Mouse (Mus musculus): ENCODE results near the gene Ggn. TPM values are rescaled to one million over a fixed set of nuclear protein-coding genes. Genes with fewer than 3 reads are reported as not detected.
A peak's percentile ranks its signal among the peaks of the same experiment; 100 is the strongest.
"Not testable (repeated sequence)": the region's sequence is repeated elsewhere in the genome, so short reads cannot be mapped to it uniquely, and the experiment has no call there.

Gene Ggn
- total RNA-seq, 1 experiment, result 0.67 TPM

GRCm38 (mm10) chr7:29202577-29202976 lies 32.6 kb downstream of the Ggn start:
- in situ Hi-C loops (cut with MboI; ENCODE audit: low sequenced_read_pairs in 2 of 2, unreplicated experiment in 2 of 2), result loop anchor here (5.0 to 10.0 kb wide), 2 partner anchors 512 to 515 kb away; no protein-coding TSS in a partner anchor
- H3K9me3 ChIP-seq (ENCODE audit: control insufficient read depth, insufficient read depth, low read depth, low read length), result no peaks in the 10 kb centered on the region
- DNase-seq (ENCODE audit: low read depth, low spot score), result no peak
- H3K4me1 ChIP-seq (ENCODE audit: control insufficient read depth in 2 of 2, insufficient read depth in 2 of 2, low read length in 2 of 2, poor library complexity in 1 of 2), result no peaks in the 10 kb centered on the region
- no peak for TF ChIP-seq ZC3H11A (IDR thresholded peaks at IDR 0.05; ENCODE audit: borderline replicate concordance, low read depth, low read length)
- no peak for TF ChIP-seq ZNF384 (IDR thresholded peaks at IDR 0.05; ENCODE audit: low read depth, low read length)
- no peak for TF ChIP-seq HCFC1 (IDR thresholded peaks at IDR 0.05; ENCODE audit: borderline replicate concordance, insufficient read depth, low read length)
- TF ChIP-seq MAFK (IDR thresholded peaks at IDR 0.05; ENCODE audit: insufficient read depth, low read depth, low read length), result no peak
- no peak for TF ChIP-seq CHD2 (IDR thresholded peaks at IDR 0.05; ENCODE audit: low read depth, low read length)
- H3K36me3 ChIP-seq (ENCODE audit: control insufficient read depth, insufficient read depth, low read length, poor library complexity, severe bottlenecking), result no peaks in the 10 kb centered on the region
- no peak overlapping the region for H3K9ac ChIP-seq (ENCODE audit: insufficient read depth, low read depth, low read length, poor library complexity, severe bottlenecking)
- no peak overlapping the region for H3K4me3 ChIP-seq (ENCODE audit: insufficient read depth in 1 of 2, low read depth in 1 of 2, low read length in 2 of 2, poor library complexity in 1 of 2, severe bottlenecking in 1 of 2)
- H3K27ac ChIP-seq (ENCODE audit: insufficient read depth, low read depth, low read length, poor library complexity, severe bottlenecking), result no peak overlapping the region

- H3K4me1 ChIP-seq (ENCODE audit: control insufficient read depth in 2 of 2, insufficient read depth in 2 of 2, low read length in 2 of 2, poor library complexity in 1 of 2); DNase-seq (ENCODE audit: low read depth, low spot score); H3K36me3 ChIP-seq (ENCODE audit: control insufficient read depth, insufficient read depth, low read length, poor library complexity, severe bottlenecking); H3K9me3 ChIP-seq (ENCODE audit: control insufficient read depth, insufficient read depth, low read depth, low read length); in situ Hi-C loops (cut with MboI; ENCODE audit: low sequenced_read_pairs in 2 of 2, unreplicated experiment in 2 of 2); H3K9ac ChIP-seq (ENCODE audit: insufficient read depth, low read depth, low read length, poor library complexity, severe bottlenecking): not testable (repeated sequence)
- peak overlapping the region; percentile 29 to 63; a peak in 3 of 4 replicates for H3K4me3 ChIP-seq (ENCODE audit: insufficient read depth in 1 of 2, low read depth in 1 of 2, low read length in 2 of 2, poor library complexity in 1 of 2, severe bottlenecking in 1 of 2)
- peak overlapping the region; percentile 60; the same call in 1 of the 2 replicates for H3K27ac ChIP-seq (ENCODE audit: insufficient read depth, low read depth, low read length, poor library complexity, severe bottlenecking)
Observed at GRCm38 (mm10) chr7:29211013-29211412, 41.0 kb downstream of the Ggn start.

- in situ Hi-C loops (cut with MboI; ENCODE audit: low sequenced_read_pairs in 2 of 2, unreplicated experiment in 2 of 2), result no loop called here
- peak overlapping the region; percentile 60 for H3K27ac ChIP-seq (ENCODE audit: insufficient read depth, low read depth, low read length, poor library complexity, severe bottlenecking)
- no peaks in the 10 kb centered on the region for H3K36me3 ChIP-seq (ENCODE audit: control insufficient read depth, insufficient read depth, low read length, poor library complexity, severe bottlenecking)
- DNase-seq (ENCODE audit: low read depth, low spot score), result peak; percentile 68
- H3K9me3 ChIP-seq (ENCODE audit: control insufficient read depth, insufficient read depth, low read depth, low read length), result no peaks in the 10 kb centered on the region
- peak; percentile 84 for TF ChIP-seq ZNF384 (IDR thresholded peaks at IDR 0.05; ENCODE audit: low read depth, low read length)
- TF ChIP-seq ZC3H11A (IDR thresholded peaks at IDR 0.05; ENCODE audit: borderline replicate concordance, low read depth, low read length), result no peak
- TF ChIP-seq HCFC1 (IDR thresholded peaks at IDR 0.05; ENCODE audit: borderline replicate concordance, insufficient read depth, low read length), result no peak
- H3K4me3 ChIP-seq (ENCODE audit: insufficient read depth in 1 of 2, low read depth in 1 of 2, low read length in 2 of 2, poor library complexity in 1 of 2, severe bottlenecking in 1 of 2), result peak overlapping the region; percentile 31 to 63; a peak in 3 of 4 replicates
- peaks cover 0 to 1% of the 10 kb centered on the region in 2 experiments; a peak in 1 of 4 replicates for H3K4me1 ChIP-seq (ENCODE audit: control insufficient read depth in 2 of 2, insufficient read depth in 2 of 2, low read length in 2 of 2, poor library complexity in 1 of 2)
- H3K9ac ChIP-seq (ENCODE audit: insufficient read depth, low read depth, low read length, poor library complexity, severe bottlenecking), result 0 out of 2 replicates have a peak overlapping the region, but pooled peaks have one; percentile 11
Observed at GRCm38 (mm10) chr7:29211415-29212198, 41.6 kb downstream of the Ggn start.

- in situ Hi-C loops (cut with MboI; ENCODE audit: low sequenced_read_pairs in 2 of 2, unreplicated experiment in 2 of 2), result no loop called here
- no peak for DNase-seq (ENCODE audit: low read depth, low spot score)
Observed at GRCm38 (mm10) chr7:29212199-29212765, 42.3 kb downstream of the Ggn start.

GRCm38 (mm10) chr7:29212775-29213560 lies 43.0 kb downstream of the Ggn start:
- DNase-seq (ENCODE audit: low read depth, low spot score); H3K4me1 ChIP-seq (ENCODE audit: control insufficient read depth in 2 of 2, insufficient read depth in 2 of 2, low read length in 2 of 2, poor library complexity in 1 of 2); in situ Hi-C loops (cut with MboI; ENCODE audit: low sequenced_read_pairs in 2 of 2, unreplicated experiment in 2 of 2); H3K9me3 ChIP-seq (ENCODE audit: control insufficient read depth, insufficient read depth, low read depth, low read length); H3K36me3 ChIP-seq (ENCODE audit: control insufficient read depth, insufficient read depth, low read length, poor library complexity, severe bottlenecking): not testable (repeated sequence)
- peak overlapping the region; percentile 26 to 60; a peak in 3 of 4 replicates for H3K4me3 ChIP-seq (ENCODE audit: insufficient read depth in 1 of 2, low read depth in 1 of 2, low read length in 2 of 2, poor library complexity in 1 of 2, severe bottlenecking in 1 of 2)
- 0 out of 2 replicates have a peak overlapping the region, but pooled peaks have one; percentile 14 for H3K9ac ChIP-seq (ENCODE audit: insufficient read depth, low read depth, low read length, poor library complexity, severe bottlenecking)
- H3K27ac ChIP-seq (ENCODE audit: insufficient read depth, low read depth, low read length, poor library complexity, severe bottlenecking), result peak overlapping the region; percentile 18; the same call in 1 of the 2 replicates

More at GRCm38 (mm10) chr7:29212199-29212765, 42.3 kb downstream of the Ggn start:
- H3K27ac ChIP-seq (ENCODE audit: insufficient read depth, low read depth, low read length, poor library complexity, severe bottlenecking), result peak overlapping the region; percentile 18; the same call in 1 of the 2 replicates
- TF ChIP-seq CHD2 (IDR thresholded peaks at IDR 0.05; ENCODE audit: low read depth, low read length), result peak; percentile 78; the same call in 1 of the 2 replicates
- TF ChIP-seq MAFK (IDR thresholded peaks at IDR 0.05; ENCODE audit: insufficient read depth, low read depth, low read length), result no peak
- TF ChIP-seq HCFC1 (IDR thresholded peaks at IDR 0.05; ENCODE audit: borderline replicate concordance, insufficient read depth, low read length), result no peak
- TF ChIP-seq ZC3H11A (IDR thresholded peaks at IDR 0.05; ENCODE audit: borderline replicate concordance, low read depth, low read length), result no peak
- peak overlapping the region; percentile 26 to 63; a peak in 3 of 4 replicates for H3K4me3 ChIP-seq (ENCODE audit: insufficient read depth in 1 of 2, low read depth in 1 of 2, low read length in 2 of 2, poor library complexity in 1 of 2, severe bottlenecking in 1 of 2)
- H3K9ac ChIP-seq (ENCODE audit: insufficient read depth, low read depth, low read length, poor library complexity, severe bottlenecking), result no peak overlapping the region
- no peaks in the 10 kb centered on the region for H3K36me3 ChIP-seq (ENCODE audit: control insufficient read depth, insufficient read depth, low read length, poor library complexity, severe bottlenecking)
- peaks cover 0 to 1% of the 10 kb centered on the region in 2 experiments; a peak in 1 of 4 replicates for H3K4me1 ChIP-seq (ENCODE audit: control insufficient read depth in 2 of 2, insufficient read depth in 2 of 2, low read length in 2 of 2, poor library complexity in 1 of 2)
- no peaks in the 10 kb centered on the region for H3K9me3 ChIP-seq (ENCODE audit: control insufficient read depth, insufficient read depth, low read depth, low read length)

Measured in ES-E14 (cell line).